ENCODE assay signal across 9 mouse cellular contexts in genomic region chr10:13116706-13117665, GRCm38 (mm10). TPM values are rescaled to one million over a fixed set of nuclear protein-coding genes. Genes with fewer than 3 reads are reported as not detected.
A peak's percentile ranks its signal among the peaks of the same experiment; 100 is the strongest.
DNase-seq lines count a peak whose midpoint lies in the region; ATAC-seq lines count a peak whose summit lies in the region.
"Had no signal": no experiment of that assay in that cellular context is flagged by ENCODE, and none has a peak within 500 bp of the region (broad histone marks: within the 10 kb centered on the region; RNA-seq: fewer than 3 reads in every experiment).

No protein-coding gene starts in this region.

- 31% methylated on average over 9 of the region's 9 CpGs for WGBS in lung, embryonic 15.5 days
- 23% methylated on average over 9 of the region's 9 CpGs for whole genome bisulfite sequencing in forebrain, embryonic 11.5 days
- 42% methylated on average over 9 of the region's 9 CpGs for WGBS in intestine, embryonic 16.5 days
- WGBS in stomach, embryonic 16.5 days = 38% methylated on average over 9 of the region's 9 CpGs

- H3K9ac ChIP-seq in lung, embryonic 15.5 days = no peak overlapping the region
- H3K9ac ChIP-seq in forebrain, embryonic 11.5 days (ENCODE audit: low read length) = no peak overlapping the region
- H3K9ac ChIP-seq in intestine, embryonic 16.5 days (ENCODE audit: low read depth, low read length) = no peak overlapping the region
- H3K9ac ChIP-seq in stomach, embryonic 16.5 days (ENCODE audit: low read length) = no peak overlapping the region

- peak overlapping the region; percentile 36; the same call in 1 of the 2 replicates for H3K27ac ChIP-seq in lung, embryonic 15.5 days
- H3K27ac ChIP-seq in forebrain, embryonic 11.5 days (ENCODE audit: low read depth, low read length) = peak overlapping the region; percentile 79
- no peak overlapping the region for H3K27ac ChIP-seq in intestine, embryonic 16.5 days (ENCODE audit: low read length)
- no peak overlapping the region for H3K27ac ChIP-seq in stomach, embryonic 16.5 days (ENCODE audit: low read length)

- peaks cover 7% of the 10 kb centered on the region; the same call in 1 of the 2 replicates for H3K36me3 ChIP-seq in lung, embryonic 15.5 days
- H3K36me3 ChIP-seq in forebrain, embryonic 11.5 days (ENCODE audit: control insufficient read depth, insufficient read depth, low read length) = no peaks in the 10 kb centered on the region; the same call in 1 of the 2 replicates
- H3K36me3 ChIP-seq in intestine, embryonic 16.5 days (ENCODE audit: control insufficient read depth, insufficient read depth, low read length) = no peaks in the 10 kb centered on the region
- no peaks in the 10 kb centered on the region for H3K36me3 ChIP-seq in stomach, embryonic 16.5 days (ENCODE audit: control insufficient read depth, insufficient read depth, low read length)

- H3K27me3 ChIP-seq in lung, embryonic 15.5 days = no peaks in the 10 kb centered on the region
- H3K27me3 ChIP-seq in forebrain, embryonic 11.5 days (ENCODE audit: control insufficient read depth, insufficient read depth, low read length) = no peaks in the 10 kb centered on the region
- no peaks in the 10 kb centered on the region for H3K27me3 ChIP-seq in intestine, embryonic 16.5 days (replicated peaks; ENCODE audit: control insufficient read depth, insufficient read depth, low read length)
- no peaks in the 10 kb centered on the region for H3K27me3 ChIP-seq in stomach, embryonic 16.5 days (ENCODE audit: control insufficient read depth, insufficient read depth, low read length)

- no peak overlapping the region for H3K4me2 ChIP-seq in lung, embryonic 15.5 days
- 0 out of 2 replicates have a peak overlapping the region, but pooled peaks have one; percentile 21 for H3K4me2 ChIP-seq in forebrain, embryonic 11.5 days (ENCODE audit: low read depth, low read length, severe bottlenecking)
- no peak overlapping the region for H3K4me2 ChIP-seq in intestine, embryonic 16.5 days (ENCODE audit: low read depth, low read length)
- H3K4me2 ChIP-seq in stomach, embryonic 16.5 days (ENCODE audit: low read depth, low read length) = no peak overlapping the region

- H3K9me3 ChIP-seq in lung, embryonic 15.5 days = no peaks in the 10 kb centered on the region
- H3K9me3 ChIP-seq in forebrain, embryonic 11.5 days (ENCODE audit: control insufficient read depth, low read length) = no peaks in the 10 kb centered on the region
- H3K9me3 ChIP-seq in intestine, embryonic 16.5 days (ENCODE audit: control insufficient read depth, low read length) = no peaks in the 10 kb centered on the region
- H3K9me3 ChIP-seq in stomach, embryonic 16.5 days (replicated peaks; ENCODE audit: control insufficient read depth, low read length) = no peaks in the 10 kb centered on the region

- H3K4me1 ChIP-seq in lung, embryonic 15.5 days = peaks cover 17% of the 10 kb centered on the region
- peaks cover 49% of the 10 kb centered on the region for H3K4me1 ChIP-seq in forebrain, embryonic 11.5 days (replicated peaks; ENCODE audit: control insufficient read depth, insufficient read depth, low read length)
- H3K4me1 ChIP-seq in intestine, embryonic 16.5 days (ENCODE audit: control insufficient read depth, insufficient read depth, low read length) = peaks cover 21% of the 10 kb centered on the region
- peaks cover 35% of the 10 kb centered on the region for H3K4me1 ChIP-seq in stomach, embryonic 16.5 days (ENCODE audit: control insufficient read depth, insufficient read depth, low read length)

- no peak overlapping the region for H3K4me3 ChIP-seq in lung, embryonic 15.5 days
- H3K4me3 ChIP-seq in forebrain, embryonic 11.5 days (ENCODE audit: low read depth, low read length) = no peak overlapping the region
- no peak overlapping the region for H3K4me3 ChIP-seq in intestine, embryonic 16.5 days (ENCODE audit: low read length)
- H3K4me3 ChIP-seq in stomach, embryonic 16.5 days (replicated peaks; ENCODE audit: low read length) = no peak overlapping the region

- no peak for DNase-seq in lung, adult 18-20 months
- peak; percentile 87 for DNase-seq in forebrain, embryonic 11.5 days (ENCODE audit: low spot score)
- DNase-seq in adrenal gland, postnatal 10 days = no peak
- no peak for DNase-seq in adrenal gland, postnatal 4 days (ENCODE audit: low spot score in 2 of 2)

- ATAC-seq in lung, embryonic 15.5 days (ENCODE audit: borderline replicate concordance, extremely low read depth, low FRiP score, low TSS enrichment) = peak; percentile 56; the same call in 1 of the 2 replicates
- ATAC-seq in forebrain, embryonic 11.5 days (replicated peaks; ENCODE audit: low FRiP score) = peak; percentile 94
- peak; percentile 84 for ATAC-seq in intestine, embryonic 16.5 days
- peak; percentile 35; the same call in 1 of the 2 replicates for ATAC-seq in stomach, embryonic 16.5 days (ENCODE audit: insufficient read depth, low FRiP score)
- ATAC-seq in inflammation-experienced regulatory T-cells, adult 6 months = no peak

RNA-seq across cellular contexts. Expression of gene Plagl1, which starts 56.7 kb away (rescaled TPM):
- 134 and 135 TPM in 2 replicates for polyA plus RNA-seq in lung, embryonic 15.5 days (2015; fragmentation: Nextera tagmentation; extraction: Ambion mirVana)
- 153 and 159 TPM in 2 replicates for polyA plus RNA-seq in forebrain, embryonic 11.5 days (2014; fragmentation: Nextera tagmentation; extraction: Ambion mirVana)
- 113 and 119 TPM in 2 replicates for polyA plus RNA-seq in intestine, embryonic 16.5 days (2015; fragmentation: Nextera tagmentation; extraction: Ambion mirVana)
- polyA plus RNA-seq in stomach, embryonic 16.5 days (2015; fragmentation: Nextera tagmentation; extraction: Ambion mirVana) = 259 and 283 TPM in 2 replicates
- total RNA-seq in adrenal gland, postnatal 10 days (2021) = 10 to 100 TPM; 33.4 to 35.2 TPM
- total RNA-seq in adrenal gland, postnatal 4 days (2021) = 100 to 1,000 TPM; 111 to 114 TPM
- polyA plus RNA-seq in inflammation-experienced regulatory T-cells, adult 6 months (2017; shearing (Covaris generic)) = 1 to 10 TPM in 2 of 3 experiments, under 1 TPM in 1; 0.25 to 2.8 (median 2.2) TPM
- total RNA-seq: MEL had no signal

Comparison
In these comparisons a context has a peak if more than half of its experiments do, and no peak if none do; other contexts are left out.
1. H3K27ac ChIP-seq: peak in lung, embryonic 15.5 days (single experiment) and forebrain, embryonic 11.5 days (single experiment); none in intestine, embryonic 16.5 days (single experiment) and stomach, embryonic 16.5 days (single experiment).
2. RNA of gene Plagl1, which starts 56.7 kb away (polyA plus RNA-seq): 259 to 283 TPM in stomach, embryonic 16.5 days, 153 to 159 TPM in forebrain, embryonic 11.5 days, 134 to 135 TPM in lung, embryonic 15.5 days and 113 to 119 TPM in intestine, embryonic 16.5 days; 0.25 to 2.8 TPM in inflammation-experienced regulatory T-cells, adult 6 months; every median in the first group is over 10 times any median in the second.